Mouse (Mus musculus): ENCODE measurements around the gene Pcgf1. TPM values are rescaled to one million over a fixed set of nuclear protein-coding genes. Genes with fewer than 3 reads are reported as not detected.

Pcgf1 gene
- polyA plus RNA-seq, 1 experiment from 2014 or later = 22.6 TPM

DNA sequence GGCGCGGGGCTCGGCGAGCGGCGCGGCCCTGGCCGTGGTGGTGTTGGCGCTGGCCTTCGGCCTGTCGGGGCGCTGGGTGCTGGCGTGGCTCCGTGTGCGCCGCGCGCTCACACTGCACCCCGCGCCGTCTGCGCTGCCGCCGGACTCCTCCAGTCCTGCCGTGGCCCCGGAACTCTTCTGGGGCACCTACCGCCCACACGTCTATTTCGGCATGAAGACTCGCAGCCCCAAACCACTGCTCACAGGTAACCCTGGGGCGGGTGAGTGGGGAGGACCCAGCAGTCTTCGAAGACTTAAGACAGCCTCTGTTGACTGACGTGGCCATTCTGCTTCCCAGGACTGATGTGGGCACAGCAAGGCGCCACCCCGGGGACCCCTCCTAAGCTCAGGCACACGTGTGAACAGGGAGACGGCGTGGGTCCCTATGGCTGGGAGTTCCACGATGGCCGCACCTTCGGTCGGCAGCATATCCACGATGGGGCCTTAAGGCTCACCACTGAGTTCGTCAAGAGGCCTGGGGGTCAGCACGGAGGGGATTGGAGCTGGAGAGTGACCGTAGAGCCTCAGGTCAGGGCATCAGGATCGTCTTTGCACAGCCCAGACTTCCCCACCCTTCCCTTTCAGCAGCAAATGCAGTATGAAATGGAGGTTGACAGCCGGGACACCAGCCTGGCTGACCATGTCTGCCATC lies 38.2 kb downstream of the Pcgf1 start:
- Histone ChIP-seq H3K4me2 (ENCODE audit: low read depth, low read length) (peak overlapping the region; percentile 74), H3K27ac (replicated peaks; ENCODE audit: low read depth, low read length) (peak overlapping the region; percentile 77), H3K9ac (ENCODE audit: low read depth, low read length) (peak overlapping the region; percentile 85), H3K4me1 (ENCODE audit: control insufficient read depth, insufficient read depth, low read length) (peaks cover 19% of the 10 kb centered on the region), H3K36me3 (ENCODE audit: control insufficient read depth, insufficient read depth, low read length) (peaks cover 30% of the 10 kb centered on the region), H3K4me3 (ENCODE audit: low read depth, low read length) (peak overlapping the region; percentile 60), H3K27me3 (replicated peaks; ENCODE audit: control insufficient read depth, insufficient read depth, low read length) (no peaks in the 10 kb centered on the region), H3K9me3 (ENCODE audit: control insufficient read depth, low read length) (no peaks in the 10 kb centered on the region)
- no peak for DNase-seq (ENCODE audit: low spot score)
- peak; percentile 66 for ATAC-seq (ENCODE audit: low read depth)
- WGBS = 1% methylated on average over 19 of the region's 48 CpGs

DNA sequence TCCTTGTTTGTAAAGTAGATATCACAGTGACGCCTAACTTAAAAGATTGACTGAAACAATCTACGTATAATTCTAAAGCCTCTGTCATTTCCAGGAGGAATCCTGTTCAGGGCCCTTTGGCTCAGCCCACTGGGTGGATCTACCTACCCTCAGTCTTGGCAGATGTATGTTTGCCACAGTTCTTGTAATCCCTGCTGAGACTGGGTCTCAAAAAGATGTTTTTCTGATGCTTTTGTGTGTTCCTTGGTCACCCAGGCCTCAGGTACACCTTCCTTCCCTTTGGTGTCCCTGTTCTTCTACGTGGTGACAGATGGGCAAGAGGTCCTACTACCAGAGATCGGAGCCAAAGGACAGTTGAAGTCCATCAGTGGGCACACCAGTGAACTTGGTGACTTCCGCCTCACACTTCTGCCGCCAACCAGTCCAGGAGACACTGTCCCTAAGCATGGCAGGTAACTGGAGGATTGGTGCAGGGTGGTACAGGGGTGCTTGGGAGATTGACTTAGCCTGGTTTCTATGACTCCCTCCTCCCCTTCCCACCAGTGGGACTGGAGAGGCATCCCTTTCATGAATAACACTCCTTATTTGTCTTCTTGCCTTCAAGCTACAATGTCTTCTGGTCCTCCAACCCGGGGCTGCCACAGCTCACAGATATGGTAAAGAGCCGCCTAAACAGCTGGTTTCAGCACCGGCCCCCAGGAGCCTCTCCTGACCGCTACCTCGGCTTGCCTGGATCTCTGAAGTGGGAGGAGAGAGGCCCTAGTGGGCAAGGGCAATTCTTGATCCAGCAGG lies 38.9 kb downstream of the Pcgf1 start:
- Histone ChIP-seq H3K4me2 (ENCODE audit: low read depth, low read length) (peak overlapping the region; percentile 74), H3K27ac (replicated peaks; ENCODE audit: low read depth, low read length) (0 out of 2 replicates have a peak overlapping the region, but pooled peaks have one; percentile 77), H3K36me3 (ENCODE audit: control insufficient read depth, insufficient read depth, low read length) (peaks cover 27% of the 10 kb centered on the region), H3K4me1 (ENCODE audit: control insufficient read depth, insufficient read depth, low read length) (peaks cover 19% of the 10 kb centered on the region), H3K9ac (ENCODE audit: low read depth, low read length) (peak overlapping the region; percentile 85), H3K9me3 (ENCODE audit: control insufficient read depth, low read length) (no peaks in the 10 kb centered on the region), H3K27me3 (replicated peaks; ENCODE audit: control insufficient read depth, insufficient read depth, low read length) (no peaks in the 10 kb centered on the region), H3K4me3 (ENCODE audit: low read depth, low read length) (peak overlapping the region; percentile 60)
- ATAC-seq (ENCODE audit: low read depth) (no peak), DNase-seq (ENCODE audit: low spot score) (no peak)
- WGBS = 73% methylated on average over 11 of the region's 11 CpGs

DNA sequence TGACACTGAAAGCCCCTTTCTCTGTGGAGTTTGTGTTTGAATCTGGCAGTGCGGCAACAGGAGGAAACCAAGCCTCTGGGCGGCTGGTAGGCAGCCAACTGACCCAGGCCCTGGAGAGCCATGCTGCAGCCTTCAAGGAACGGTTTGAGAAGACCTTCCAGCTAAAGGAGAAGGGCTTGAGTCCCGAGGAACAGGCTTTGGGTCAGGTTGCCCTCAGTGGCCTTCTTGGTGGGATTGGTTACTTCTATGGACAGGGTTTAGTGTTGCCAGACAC lies 39.4 kb downstream of the Pcgf1 start:
- no peak for ATAC-seq (ENCODE audit: low read depth)
- H3K9me3 ChIP-seq (ENCODE audit: control insufficient read depth, low read length) = no peaks in the 10 kb centered on the region
- no peak for DNase-seq (ENCODE audit: low spot score)
- no peak overlapping the region; the same call in 1 of the 2 replicates for H3K4me3 ChIP-seq (ENCODE audit: low read depth, low read length)
- no peak overlapping the region for H3K9ac ChIP-seq (ENCODE audit: low read depth, low read length)
- H3K27ac ChIP-seq (replicated peaks; ENCODE audit: low read depth, low read length) = no peak overlapping the region
- no peaks in the 10 kb centered on the region for H3K27me3 ChIP-seq (replicated peaks; ENCODE audit: control insufficient read depth, insufficient read depth, low read length)
- peaks cover 19% of the 10 kb centered on the region for H3K4me1 ChIP-seq (ENCODE audit: control insufficient read depth, insufficient read depth, low read length)
- H3K4me2 ChIP-seq (ENCODE audit: low read depth, low read length) = no peak overlapping the region
- WGBS = 79% methylated on average over 4 of the region's 4 CpGs
- peaks cover 27% of the 10 kb centered on the region for H3K36me3 ChIP-seq (ENCODE audit: control insufficient read depth, insufficient read depth, low read length)

DNA sequence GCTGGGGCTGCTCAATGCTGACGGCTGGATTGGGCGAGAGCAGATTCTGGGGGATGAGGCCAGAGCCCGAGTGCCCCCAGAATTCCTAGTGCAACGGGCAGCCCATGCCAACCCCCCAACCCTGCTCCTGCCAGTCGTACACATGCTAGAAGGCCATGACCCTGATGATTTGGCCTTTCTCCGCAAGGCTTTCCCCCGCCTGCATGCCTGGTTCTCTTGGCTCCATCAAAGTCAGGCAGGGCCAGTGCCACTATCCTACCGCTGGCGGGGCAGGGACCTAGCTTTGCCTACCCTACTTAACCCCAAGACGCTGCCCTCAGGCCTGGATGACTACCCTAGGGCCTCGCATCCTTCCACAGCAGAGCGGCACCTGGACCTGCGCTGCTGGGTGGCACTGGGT lies 39.9 kb downstream of the Pcgf1 start:
- Histone ChIP-seq H3K27ac (replicated peaks; ENCODE audit: low read depth, low read length) (no peak overlapping the region), H3K36me3 (ENCODE audit: control insufficient read depth, insufficient read depth, low read length) (peaks cover 27% of the 10 kb centered on the region), H3K4me3 (ENCODE audit: low read depth, low read length) (no peak overlapping the region), H3K27me3 (replicated peaks; ENCODE audit: control insufficient read depth, insufficient read depth, low read length) (no peaks in the 10 kb centered on the region), H3K9me3 (ENCODE audit: control insufficient read depth, low read length) (no peaks in the 10 kb centered on the region), H3K4me2 (ENCODE audit: low read depth, low read length) (no peak overlapping the region), H3K9ac (ENCODE audit: low read depth, low read length) (no peak overlapping the region), H3K4me1 (ENCODE audit: control insufficient read depth, insufficient read depth, low read length) (peaks cover 24% of the 10 kb centered on the region)
- ATAC-seq (ENCODE audit: low read depth) (no peak), DNase-seq (ENCODE audit: low spot score) (no peak)
- WGBS = 88% methylated on average over 12 of the region's 13 CpGs

DNA sequence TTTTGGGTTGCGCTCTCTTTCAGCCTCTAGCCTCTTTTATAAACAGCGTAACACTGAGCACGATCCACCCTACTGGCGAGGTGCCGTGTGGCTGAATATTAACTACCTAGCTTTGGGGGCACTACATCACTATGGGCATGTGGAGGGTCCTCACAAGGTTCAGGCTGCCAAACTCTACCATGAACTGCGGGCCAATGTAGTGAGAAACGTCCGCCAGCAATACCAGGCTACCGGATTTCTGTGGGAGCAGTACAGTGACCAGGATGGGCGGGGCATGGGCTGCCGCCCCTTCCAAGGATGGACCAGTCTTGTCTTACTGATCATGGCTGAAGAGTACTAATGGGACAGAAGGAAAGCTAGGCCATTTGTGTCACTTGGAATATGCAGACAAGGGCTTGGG lies 40.7 kb downstream of the Pcgf1 start:
- Histone ChIP-seq H3K4me3 (ENCODE audit: low read depth, low read length) (no peak overlapping the region), H3K9ac (ENCODE audit: low read depth, low read length) (no peak overlapping the region), H3K27ac (replicated peaks; ENCODE audit: low read depth, low read length) (no peak overlapping the region), H3K27me3 (replicated peaks; ENCODE audit: control insufficient read depth, insufficient read depth, low read length) (no peaks in the 10 kb centered on the region), H3K36me3 (ENCODE audit: control insufficient read depth, insufficient read depth, low read length) (peaks cover 27% of the 10 kb centered on the region), H3K9me3 (ENCODE audit: control insufficient read depth, low read length) (no peaks in the 10 kb centered on the region), H3K4me1 (ENCODE audit: control insufficient read depth, insufficient read depth, low read length) (peaks cover 28% of the 10 kb centered on the region), H3K4me2 (ENCODE audit: low read depth, low read length) (no peak overlapping the region)
- whole genome bisulfite sequencing = 75% methylated on average over 11 of the region's 11 CpGs
- ATAC-seq (ENCODE audit: low read depth) = no peak
- no peak for DNase-seq (ENCODE audit: low spot score)

DNA sequence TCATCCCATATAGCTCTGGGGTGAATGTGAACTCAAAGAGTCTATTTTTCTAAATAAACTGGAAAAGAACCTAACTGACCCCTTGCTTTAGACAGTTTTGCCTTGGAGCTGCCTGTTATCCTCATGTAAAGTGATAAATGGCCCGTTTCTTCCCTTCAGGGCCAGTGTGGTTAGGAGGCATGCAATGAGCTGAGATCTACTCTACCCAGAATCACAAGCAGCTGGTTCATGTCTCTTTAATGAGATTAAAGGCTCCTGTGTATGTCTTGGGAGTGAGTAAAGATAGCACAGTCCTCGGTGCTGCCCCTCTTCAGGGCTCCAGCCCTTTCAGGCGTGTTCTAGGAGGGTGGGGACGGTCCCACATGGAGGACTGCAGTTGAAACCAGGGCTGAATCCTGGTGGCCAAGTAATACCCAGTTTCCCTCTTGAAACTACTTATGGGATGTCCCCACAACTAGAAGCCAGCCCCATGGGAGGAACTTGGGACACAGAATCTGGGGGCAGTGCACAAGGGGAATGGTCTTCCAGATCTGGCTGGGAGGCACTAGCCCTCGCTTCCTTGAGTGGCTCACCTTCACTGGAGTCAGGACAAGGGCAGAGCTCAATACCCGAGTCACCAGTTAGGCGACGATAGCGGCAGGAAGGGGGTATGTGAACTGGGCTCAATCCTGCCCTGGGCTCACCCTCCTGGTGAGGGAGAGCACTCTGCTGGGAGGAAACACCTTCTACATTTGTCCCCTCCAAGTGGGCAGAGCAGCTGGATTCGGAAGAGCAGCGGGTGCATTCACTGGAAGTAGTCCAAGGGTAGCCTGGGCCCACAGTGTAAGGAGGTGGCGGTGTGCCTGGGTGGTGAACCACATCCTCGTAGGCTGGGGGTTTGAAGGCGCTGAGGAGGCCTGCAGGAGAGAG lies 41.4 kb downstream of the Pcgf1 start:
- H3K9ac ChIP-seq (ENCODE audit: low read depth, low read length) = 0 out of 2 replicates have a peak overlapping the region, but pooled peaks have one; percentile 87
- DNase-seq (ENCODE audit: low spot score) (no peak), ATAC-seq (ENCODE audit: low read depth) (no peak)
- H3K36me3 ChIP-seq (ENCODE audit: control insufficient read depth, insufficient read depth, low read length) = peaks cover 32% of the 10 kb centered on the region
- WGBS = 83% methylated on average over 14 of the region's 14 CpGs
- H3K27me3 ChIP-seq (replicated peaks; ENCODE audit: control insufficient read depth, insufficient read depth, low read length) = no peaks in the 10 kb centered on the region
- H3K27ac ChIP-seq (replicated peaks; ENCODE audit: low read depth, low read length) = peak overlapping the region; percentile 39; the same call in 1 of the 2 replicates
- H3K4me2 ChIP-seq (ENCODE audit: low read depth, low read length) = peak overlapping the region; percentile 64; the same call in 1 of the 2 replicates
- H3K4me1 ChIP-seq (ENCODE audit: control insufficient read depth, insufficient read depth, low read length) = peaks cover 32% of the 10 kb centered on the region
- H3K9me3 ChIP-seq (ENCODE audit: control insufficient read depth, low read length) = no peaks in the 10 kb centered on the region
- peak overlapping the region; percentile 70; the same call in 1 of the 2 replicates for H3K4me3 ChIP-seq (ENCODE audit: low read depth, low read length)

DNA sequence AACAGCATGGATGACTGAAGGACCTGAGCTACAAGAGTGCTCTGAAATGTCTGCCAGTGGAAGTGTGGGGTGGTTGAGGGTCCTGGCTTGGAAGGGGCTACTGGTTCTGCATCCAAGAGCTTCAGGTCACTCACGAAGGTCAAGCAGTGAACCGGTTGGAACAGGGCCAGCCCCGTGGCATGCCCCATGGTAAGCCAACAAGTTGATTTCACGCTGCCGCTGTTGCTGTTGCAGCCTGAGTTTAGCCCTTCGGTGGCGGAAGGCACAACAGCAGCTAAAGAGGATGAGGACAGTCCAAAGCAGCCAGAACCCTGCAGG lies 42.0 kb downstream of the Pcgf1 start:
- DNase-seq (ENCODE audit: low spot score) (no peak), ATAC-seq (ENCODE audit: low read depth) (no peak)
- WGBS = 75% methylated on average over 7 of the region's 7 CpGs
- peaks cover 32% of the 10 kb centered on the region for H3K36me3 ChIP-seq (ENCODE audit: control insufficient read depth, insufficient read depth, low read length)
- no peaks in the 10 kb centered on the region for H3K27me3 ChIP-seq (replicated peaks; ENCODE audit: control insufficient read depth, insufficient read depth, low read length)
- peaks cover 33% of the 10 kb centered on the region for H3K4me1 ChIP-seq (ENCODE audit: control insufficient read depth, insufficient read depth, low read length)
- peak overlapping the region; percentile 70; the same call in 1 of the 2 replicates for H3K4me3 ChIP-seq (ENCODE audit: low read depth, low read length)
- no peaks in the 10 kb centered on the region for H3K9me3 ChIP-seq (ENCODE audit: control insufficient read depth, low read length)
- H3K4me2 ChIP-seq (ENCODE audit: low read depth, low read length) = peak overlapping the region; percentile 64; the same call in 1 of the 2 replicates
- H3K9ac ChIP-seq (ENCODE audit: low read depth, low read length) = peak overlapping the region; percentile 87; the same call in 1 of the 2 replicates
- H3K27ac ChIP-seq (replicated peaks; ENCODE audit: low read depth, low read length) = peak overlapping the region; percentile 39; the same call in 1 of the 2 replicates
